Mouse (Mus musculus) liver, postnatal 0 days (tissue): ENCODE data around the gene Ceacam16.

Experiments
- CTCF ChIP-seq: sonication (generic); IDR thresholded peaks from 2 replicates; pipeline ENCODE4 v1.5.1; 2016; ENCODE audit warnings: antibody characterized with exemption, low read depth
- EP300 ChIP-seq: IDR thresholded peaks from 2 replicates; pipeline ENCODE4 v1.6.1; 2016; ENCODE audit warnings: antibody characterized with exemption, low read depth, mild to moderate bottlenecking

DNA sequence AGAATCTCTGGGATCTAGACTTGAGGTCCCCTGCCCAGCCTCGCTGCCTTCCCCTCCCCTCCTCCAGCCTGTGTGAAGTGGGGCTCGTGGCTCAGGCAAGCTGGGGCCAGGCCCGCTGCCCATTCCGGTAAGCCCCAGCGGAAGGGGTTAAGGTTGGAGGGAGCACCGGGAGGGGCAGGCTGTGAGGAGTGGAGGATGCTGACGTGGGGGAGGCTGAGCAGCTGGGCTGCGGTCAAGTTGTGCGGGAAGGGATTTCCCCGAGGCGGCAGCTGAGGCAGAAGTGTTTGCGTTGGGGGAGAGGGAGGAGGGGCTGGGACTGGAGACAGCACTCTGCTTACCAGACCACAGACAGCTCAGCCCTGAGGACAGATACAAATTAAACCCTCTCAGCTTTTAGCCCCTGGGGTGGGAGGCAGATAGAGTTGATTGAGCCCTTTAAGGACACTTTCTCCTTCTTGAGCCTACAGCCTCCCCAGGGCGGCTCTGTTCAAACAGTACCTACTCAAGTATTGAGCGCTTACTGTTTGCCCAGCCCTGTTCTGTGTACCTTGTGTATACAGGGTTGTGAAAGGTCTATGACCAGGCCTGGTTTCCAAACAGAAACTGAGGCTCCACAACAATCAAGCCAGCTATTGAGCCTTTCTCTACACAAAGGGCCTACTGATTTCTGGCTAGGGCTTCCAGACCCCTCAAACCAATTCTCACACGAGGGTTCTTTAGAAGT, 43.6 kb downstream of the Ceacam16 start:
- no peak for TF ChIP-seq CTCF
- TF ChIP-seq EP300: peak; percentile 25; the same call in 1 of the 2 replicates
